Mouse (Mus musculus): ENCODE measurements around the gene Nradd. TPM values are rescaled to one million over a fixed set of nuclear protein-coding genes. Genes with fewer than 3 reads are reported as not detected.

Nradd gene
- under 1 TPM; 0.27 to 0.88 (median 0.44) TPM for total RNA-seq (2022)

- DNase-seq (ENCODE audit: low spot score in 2 of 2), result peak; percentile 82 to 91
These were observed at the start of gene Nradd for GRCm38 (mm10) chr9:110624361-110625166. Gene Nradd (minus strand): TSS chr9:110624452.

GRCm38 (mm10) chr9:110673107-110673752 is 49.0 kb upstream of the Nradd start:
- no peak for DNase-seq (ENCODE audit: low spot score in 2 of 2)

- no peak for DNase-seq (ENCODE audit: low spot score in 2 of 2)
These were observed 48.3 kb upstream of the Nradd start for GRCm38 (mm10) chr9:110672462-110673106.

- DNase-seq (ENCODE audit: low spot score in 2 of 2), result no peak
These were observed 45.5 kb upstream of the Nradd start for GRCm38 (mm10) chr9:110669785-110670184.

- DNase-seq (ENCODE audit: low spot score in 2 of 2), result no peak
These were observed 44.5 kb upstream of the Nradd start for GRCm38 (mm10) chr9:110668601-110669293.

- DNase-seq (ENCODE audit: low spot score in 2 of 2), result no peak
These were observed 43.1 kb upstream of the Nradd start for GRCm38 (mm10) chr9:110667219-110667836.

- DNase-seq (ENCODE audit: low spot score in 2 of 2), result no peak
These were observed 42.1 kb upstream of the Nradd start for GRCm38 (mm10) chr9:110666374-110666773.

- no peak for DNase-seq (ENCODE audit: low spot score in 2 of 2)
These were observed 41.7 kb upstream of the Nradd start for GRCm38 (mm10) chr9:110665912-110666311.

- DNase-seq (ENCODE audit: low spot score in 2 of 2), result no peak
These were observed 38.6 kb upstream of the Nradd start for GRCm38 (mm10) chr9:110662844-110663243.

- DNase-seq (ENCODE audit: low spot score in 2 of 2), result no peak
These were observed 36.8 kb upstream of the Nradd start for GRCm38 (mm10) chr9:110660856-110661612.

- DNase-seq (ENCODE audit: low spot score in 2 of 2), result no peak
These were observed 36.0 kb upstream of the Nradd start for GRCm38 (mm10) chr9:110660208-110660607.

- no peak for DNase-seq (ENCODE audit: low spot score in 2 of 2)
These were observed 35.3 kb upstream of the Nradd start for GRCm38 (mm10) chr9:110659521-110659920.

- DNase-seq (ENCODE audit: low spot score in 2 of 2), result peak in 1 of 2 experiments; percentile 40
These were observed 33.3 kb upstream of the Nradd start for GRCm38 (mm10) chr9:110657474-110658078.

GRCm38 (mm10) chr9:110656249-110657221 is 32.3 kb upstream of the Nradd start, which contains the start of gene Ccdc12:
Gene Ccdc12 (plus strand): TSS chr9:110656503.
- peak; percentile 91 to 94 for DNase-seq (ENCODE audit: low spot score in 2 of 2)

GRCm38 (mm10) chr9:110655651-110656007 is 31.4 kb upstream of the Nradd start:
- DNase-seq (ENCODE audit: low spot score in 2 of 2), result no peak

- DNase-seq (ENCODE audit: low spot score in 2 of 2), result no peak
These were observed 30.7 kb upstream of the Nradd start for GRCm38 (mm10) chr9:110654726-110655650.

- peak; percentile 93 to 95 for DNase-seq (ENCODE audit: low spot score in 2 of 2)
These were observed 29.6 kb upstream of the Nradd start, which contains the start of gene Nbeal2 for GRCm38 (mm10) chr9:110653655-110654461. Gene Nbeal2 (minus strand): TSS chr9:110654161.
